ENCODE assay signal across 8 mouse cellular contexts in genomic region chr1:128244727-128245355, GRCm38 (mm10). TPM values are rescaled to one million over a fixed set of nuclear protein-coding genes. Genes with fewer than 3 reads are reported as not detected.
DNase-seq lines count a peak whose midpoint lies in the region; ATAC-seq and TF ChIP-seq lines count a peak whose summit lies in the region.

No protein-coding gene starts in this region.

- H3K4me2 ChIP-seq in heart, embryonic 12.5 days: peak overlapping the region; percentile 92
- peak overlapping the region; percentile 78 for H3K4me2 ChIP-seq in myocyte (ENCODE audit: low read depth)

- TF ChIP-seq RAD21 in MEL (IDR thresholded peaks at IDR 0.05; ENCODE audit: low read depth, low read length): no peak

- H3K27ac ChIP-seq in MEL (ENCODE audit: control insufficient read depth, low read depth, low read length): peak overlapping the region; percentile 68
- H3K27ac ChIP-seq in cortical plate, adult 2 months (ENCODE audit: insufficient read depth, low read length): no peak overlapping the region
- H3K27ac ChIP-seq in heart, embryonic 12.5 days (ENCODE audit: poor library complexity, severe bottlenecking): peak overlapping the region; percentile 96
- H3K27ac ChIP-seq in liver, adult 2 months (replicated peaks; ENCODE audit: insufficient read depth, low read depth, low read length): peak overlapping the region; percentile 78

- H3ac ChIP-seq in myocyte (ENCODE audit: control insufficient read depth, insufficient read length): peak overlapping the region; percentile 85

- peaks cover 2 to 3% of the 10 kb centered on the region in 2 experiments; a peak in 2 of 4 replicates for H3K4me1 ChIP-seq in MEL (ENCODE audit: control insufficient read depth in 1 of 2, insufficient read depth in 2 of 2, low read length in 2 of 2)
- H3K4me1 ChIP-seq in cortical plate, adult 2 months (ENCODE audit: control insufficient read depth, insufficient read depth, low read length): no peaks in the 10 kb centered on the region
- H3K4me1 ChIP-seq in heart, embryonic 12.5 days (replicated peaks): peaks cover 7% of the 10 kb centered on the region; the same call in 1 of the 2 replicates
- peaks cover 1% of the 10 kb centered on the region; the same call in 1 of the 2 replicates for H3K4me1 ChIP-seq in liver, adult 2 months (ENCODE audit: control insufficient read depth, insufficient read depth, low read length)

- H3K79me2 ChIP-seq in MEL (ENCODE audit: control insufficient read depth, insufficient read depth, low read length, poor library complexity) (peaks cover 32% of the 10 kb centered on the region), myocyte (ENCODE audit: control insufficient read depth, insufficient read depth) (peaks cover 51% of the 10 kb centered on the region)
- H3K79me2 ChIP-seq in liver, adult 2 months (ENCODE audit: control insufficient read depth, insufficient read depth, low read length): peaks cover 13% of the 10 kb centered on the region; the same call in 1 of the 2 replicates

- TF ChIP-seq POLR2A in MEL (IDR thresholded peaks at IDR 0.05; ENCODE audit: control insufficient read depth in 1 of 2, insufficient read depth in 1 of 2, low read depth in 1 of 2, low read length in 2 of 2, poor library complexity in 1 of 2) (0 out of 4 replicates have a peak, but pooled peaks of 1 of the 2 experiments have one; percentile 15), myocyte (IDR thresholded peaks at IDR 0.05; ENCODE audit: insufficient read length, low read depth) (no peak)
- no peak for TF ChIP-seq POLR2A in cortical plate, adult 2 months (IDR thresholded peaks at IDR 0.05; ENCODE audit: extremely low read depth, insufficient read depth, low read length)
- TF ChIP-seq POLR2A in liver, adult 2 months (IDR thresholded peaks at IDR 0.05; ENCODE audit: extremely low read depth, insufficient read depth, low read length): no peak

- TF ChIP-seq CTCF in MEL (IDR thresholded peaks at IDR 0.05 in 2 of 3, conservative IDR thresholded peaks at IDR 0.05 in 1 of 3; ENCODE audit: control insufficient read depth in 1 of 3, insufficient read depth in 1 of 3, low read depth in 2 of 3, low read length in 3 of 3, poor library complexity in 1 of 3, severe bottlenecking in 1 of 3): no peak
- no peak for TF ChIP-seq CTCF in cortical plate, adult 2 months (IDR thresholded peaks at IDR 0.05; ENCODE audit: extremely low read depth, insufficient read depth, low read length)
- no peak for TF ChIP-seq CTCF in liver, adult 2 months (IDR thresholded peaks at IDR 0.05; ENCODE audit: low read depth, low read length)

- H3K4me3 ChIP-seq in MEL (ENCODE audit: control insufficient read depth in 1 of 2, insufficient read depth in 1 of 2, low read depth in 2 of 2, low read length in 2 of 2): peak overlapping the region; percentile 73 to 87
- H3K4me3 ChIP-seq in cortical plate, adult 2 months (ENCODE audit: insufficient read depth, low read length): peak overlapping the region; percentile 64
- H3K4me3 ChIP-seq in heart, embryonic 12.5 days: peak overlapping the region; percentile 93
- H3K4me3 ChIP-seq in liver, adult 2 months (ENCODE audit: insufficient read depth, low read depth, low read length): peak overlapping the region; percentile 86
- peak overlapping the region; percentile 85 for H3K4me3 ChIP-seq in myocyte

- ATAC-seq in heart, embryonic 12.5 days (ENCODE audit: insufficient number of reproducible peaks, low FRiP score): peak; percentile 69

- H3K27me3 ChIP-seq in MEL (ENCODE audit: control insufficient read depth in 1 of 2, insufficient read depth in 2 of 2, low read length in 2 of 2): no peaks in the 10 kb centered on the region
- H3K27me3 ChIP-seq in heart, embryonic 12.5 days (replicated peaks): no peaks in the 10 kb centered on the region
- H3K27me3 ChIP-seq in liver, adult 2 months (ENCODE audit: control insufficient read depth, insufficient read depth, low read length): no peaks in the 10 kb centered on the region
- no peaks in the 10 kb centered on the region for H3K27me3 ChIP-seq in myocyte (ENCODE audit: control insufficient read depth, insufficient read depth, insufficient read length)

- H3K9ac ChIP-seq in MEL (ENCODE audit: control insufficient read depth, low read depth, low read length, poor library complexity, severe bottlenecking): peak overlapping the region; percentile 87
- peak overlapping the region; percentile 95 for H3K9ac ChIP-seq in heart, embryonic 12.5 days
- peak overlapping the region; percentile 90 for H3K9ac ChIP-seq in liver, adult 2 months (ENCODE audit: low read depth, low read length)

- TF ChIP-seq EP300 in MEL (IDR thresholded peaks at IDR 0.05; ENCODE audit: low read depth in 1 of 2, low read length in 2 of 2): peak; percentile 38 to 55; a peak in 2 of 4 replicates

- H3K36me3 ChIP-seq in MEL (ENCODE audit: control insufficient read depth in 1 of 2, insufficient read depth in 2 of 2, low read length in 2 of 2): peaks cover 2 to 14% of the 10 kb centered on the region in 2 experiments
- H3K36me3 ChIP-seq in heart, embryonic 12.5 days: peaks cover 7% of the 10 kb centered on the region
- H3K36me3 ChIP-seq in liver, adult 2 months (ENCODE audit: control insufficient read depth, insufficient read depth, low read length): peaks cover 6% of the 10 kb centered on the region; the same call in 1 of the 2 replicates
- H3K36me3 ChIP-seq in myocyte (ENCODE audit: control insufficient read depth, insufficient read depth): peaks cover 6% of the 10 kb centered on the region

- H3K9me3 ChIP-seq in MEL (replicated peaks; ENCODE audit: insufficient read depth, low read length): no peaks in the 10 kb centered on the region
- H3K9me3 ChIP-seq in heart, embryonic 12.5 days (replicated peaks): no peaks in the 10 kb centered on the region

- WGBS in heart, embryonic 12.5 days: 2% methylated on average over 19 of the region's 19 CpGs
- WGBS in liver, adult 2 months: 1% methylated on average over 19 of the region's 19 CpGs

- peak; percentile 41 for DNase-seq in embryo, embryonic 10 days (ENCODE audit: low spot score)
- no peak for DNase-seq in embryo, embryonic 11 days
- DNase-seq in MEL (ENCODE audit: low read depth, low spot score): peak; percentile 85
- peak; percentile 63 for DNase-seq in liver, adult 2 months (ENCODE audit: extremely low read depth, low read depth, low spot score)
- DNase-seq in thymus, postnatal 25 days: peak; percentile 49

TF ChIP-seq in MEL, 35 proteins besides CTCF, POLR2A, EP300 and RAD21 (continues in another document):
- TF ChIP-seq MAFK (IDR thresholded peaks at IDR 0.05; ENCODE audit: borderline replicate concordance, low read depth, low read length): no peak
- TF ChIP-seq UBTF (IDR thresholded peaks at IDR 0.05; ENCODE audit: borderline replicate concordance, insufficient read depth, low read depth, low read length): no peak
- no peak for TF ChIP-seq MEF2A (IDR thresholded peaks at IDR 0.05; ENCODE audit: extremely low read depth, insufficient replicate concordance, low read depth, low read length, poor library complexity, severe bottlenecking)
- no peak for TF ChIP-seq RCOR1 (IDR thresholded peaks at IDR 0.05; ENCODE audit: low read depth, low read length)
- TF ChIP-seq TCF12 (IDR thresholded peaks at IDR 0.05; ENCODE audit: low read depth, low read length): peak; percentile 36; the same call in 1 of the 2 replicates
- no peak for TF ChIP-seq KAT2A (conservative IDR thresholded peaks at IDR 0.05; ENCODE audit: low read depth, low read length)
- TF ChIP-seq BHLHE40 (IDR thresholded peaks at IDR 0.05; ENCODE audit: borderline replicate concordance, low read depth, low read length): no peak
- no peak for TF ChIP-seq GABPA (IDR thresholded peaks at IDR 0.05; ENCODE audit: low read depth, low read length)
- TF ChIP-seq POLR2AphosphoS5 (IDR thresholded peaks at IDR 0.05; ENCODE audit: borderline replicate concordance, low read depth, low read length): no peak
- TF ChIP-seq POLR2AphosphoS2 (IDR thresholded peaks at IDR 0.05; ENCODE audit: low read length): no peak
- TF ChIP-seq JUND (IDR thresholded peaks at IDR 0.05; ENCODE audit: low read depth, low read length): no peak
- no peak for TF ChIP-seq CHD1 (IDR thresholded peaks at IDR 0.05; ENCODE audit: low read depth, low read length)
- TF ChIP-seq ELF1 (IDR thresholded peaks at IDR 0.05; ENCODE audit: low read depth, low read length): no peak

TF ChIP-seq in myocyte, 11 proteins besides CTCF, POLR2A, EP300 and RAD21:
- no peak for TF ChIP-seq REST (IDR thresholded peaks at IDR 0.05; ENCODE audit: insufficient read depth, insufficient read length)
- no peak for TF ChIP-seq E2F4 (IDR thresholded peaks at IDR 0.05; ENCODE audit: insufficient read depth)
- no peak for TF ChIP-seq MAX (IDR thresholded peaks at IDR 0.05; ENCODE audit: low read depth)
- no peak for TF ChIP-seq SRF (IDR thresholded peaks at IDR 0.05; ENCODE audit: control insufficient read depth, insufficient read length, low read depth)
- no peak for TF ChIP-seq TCF12 (IDR thresholded peaks at IDR 0.05; ENCODE audit: insufficient read depth, poor library complexity, severe bottlenecking)

RNA-seq across cellular contexts. Expression of gene Ubxn4, which starts 1.1 kb away (rescaled TPM):
- total RNA-seq in MEL (2012; rRNA removed): 41.0 and 46.3 TPM in 2 replicates
- polyA plus RNA-seq in MEL (2012; ENCODE audit: insufficient read depth in 1 of 2, insufficient read length in 2 of 2, low read depth in 1 of 2, low replicate concordance in 2 of 2, missing spikeins in 1 of 2) (10 to 100 TPM in 1 of 2 experiments, not detected in 1; 66.8 TPM), myocyte (2012; fragmentation: generic; extraction: Trizol) (30.1 TPM)
- polyA plus RNA-seq in cortical plate, adult 2 months (2012; rRNA removed): 38.2 and 40.5 TPM in 2 replicates
- 65.3 and 66.3 TPM in 2 replicates for polyA plus RNA-seq in heart, embryonic 12.5 days (2016; fragmentation: Nextera tagmentation; extraction: Ambion mirVana)
- 40.1 and 41.0 TPM in 2 replicates for total RNA-seq in liver, adult 2 months (2014; rRNA removed)
- polyA plus RNA-seq in liver, adult 2 months (2012; rRNA removed): 21.4 and 26.2 TPM in 2 replicates
